Mouse (Mus musculus) megakaryocyte, embryonic 14.5 days (primary cell): ENCODE results near the gene C4b.

Source experiments
- FLI1 ChIP-seq: IDR thresholded peaks from 2 replicates; pipeline ENCODE4 v1.6.1; 2012; ENCODE audit warnings: low read length, inconsistent platforms, mixed read lengths
- GATA1 ChIP-seq: IDR thresholded peaks from 3 replicates; pipeline ENCODE4 v1.6.1; 2012; ENCODE audit warnings: mixed read lengths, low read length, inconsistent platforms, borderline replicate concordance

GRCm38 (mm10) chr17:34744206-34744605 is 524 bp upstream of the C4b start:
- TF ChIP-seq GATA1 (no peak), FLI1 (no peak)
